Mouse (Mus musculus): Measurements from ENCODE around the gene Slc38a1.

Slc38a1 gene

GRCm38 (mm10) chr15:96560576-96561298 is 82.0 kb downstream of the Slc38a1 start:
- DNase-seq (ENCODE audit: low spot score): no peak

GRCm38 (mm10) chr15:96551569-96552380 is 90.9 kb downstream of the Slc38a1 start:
- peak; percentile 19 for DNase-seq (ENCODE audit: low spot score)

- DNase-seq (ENCODE audit: low spot score): no peak
Observed at GRCm38 (mm10) chr15:96551107-96551506, 91.6 kb downstream of the Slc38a1 start.

- DNase-seq (ENCODE audit: low spot score): no peak
Observed at GRCm38 (mm10) chr15:96548363-96548762, 94.3 kb downstream of the Slc38a1 start.

- DNase-seq (ENCODE audit: low spot score): no peak
Observed at GRCm38 (mm10) chr15:96547256-96548195, 95.2 kb downstream of the Slc38a1 start.

GRCm38 (mm10) chr15:96543181-96543828 is 99.4 kb downstream of the Slc38a1 start:
- peak; percentile 31 for DNase-seq (ENCODE audit: low spot score)

- DNase-seq (ENCODE audit: low spot score): no peak
Observed at GRCm38 (mm10) chr15:96542135-96542534, 100.6 kb downstream of the Slc38a1 start.

- no peak for DNase-seq (ENCODE audit: low spot score)
Observed at GRCm38 (mm10) chr15:96537272-96537671, 105.4 kb downstream of the Slc38a1 start.

- no peak for DNase-seq (ENCODE audit: low spot score)
Observed at GRCm38 (mm10) chr15:96536412-96536811, 106.3 kb downstream of the Slc38a1 start.

GRCm38 (mm10) chr15:96527686-96528085 is 115.0 kb downstream of the Slc38a1 start:
- no peak for DNase-seq (ENCODE audit: low spot score)

- no peak for DNase-seq (ENCODE audit: low spot score)
Observed at GRCm38 (mm10) chr15:96524239-96524738, 118.4 kb downstream of the Slc38a1 start.

Data from spleen, adult 12 weeks (tissue).